Mouse (Mus musculus) myocyte (in vitro differentiated cells): Measurements from ENCODE around the gene Mdc1.
A peak's percentile ranks its signal among the peaks of the same experiment; 100 is the strongest.

Experiments used
- CEBPB ChIP-seq: IDR thresholded peaks from 2 replicates; pipeline ENCODE4 v1.6.1; 2011; ENCODE audit warnings: mild to moderate bottlenecking, moderate library complexity; ENCODE audit not compliant: poor library complexity, insufficient read depth, severe bottlenecking
- E2F4 ChIP-seq: IDR thresholded peaks from one replicate; pipeline ENCODE4 v1.6.1; 2011; ENCODE audit warnings: mild to moderate bottlenecking, control low read depth, moderate library complexity; ENCODE audit not compliant: insufficient read depth
- MAX ChIP-seq: IDR thresholded peaks from one replicate; pipeline ENCODE4 v1.6.1; 2011; ENCODE audit warnings: low read depth, mild to moderate bottlenecking, control low read depth
- MYOD1 ChIP-seq, 3 experiments: IDR thresholded peaks; one replicate each; pipeline ENCODE4 v1.6.1; 2011; ENCODE audit warnings: control low read depth in 2 of 3, low read depth in 2 of 3, mild to moderate bottlenecking in 2 of 3, moderate library complexity in 1 of 3; ENCODE audit not compliant: insufficient read length in 2 of 3, control insufficient read depth in 1 of 3
- MYOG ChIP-seq, 3 experiments: IDR thresholded peaks; one replicate each; pipeline ENCODE4 v1.6.1; 2011; ENCODE audit warnings: control low read depth in 2 of 3, low read depth in 2 of 3, mild to moderate bottlenecking in 2 of 3; ENCODE audit not compliant: insufficient read length in 2 of 3, control insufficient read depth in 1 of 3, insufficient read depth in 1 of 3
- POLR2A ChIP-seq: IDR thresholded peaks from one replicate; pipeline ENCODE4 v1.6.1; 2011; ENCODE audit warnings: low read depth, mild to moderate bottlenecking, control low read depth, moderate library complexity; ENCODE audit not compliant: insufficient read length
- POLR2AphosphoS2 ChIP-seq: IDR thresholded peaks from one replicate; pipeline ENCODE4 v1.6.1; 2011; ENCODE audit warnings: low read depth, control low read depth; ENCODE audit not compliant: insufficient read length
- REST ChIP-seq: IDR thresholded peaks from one replicate; pipeline ENCODE4 v1.6.1; 2011; ENCODE audit warnings: mild to moderate bottlenecking, control low read depth, moderate library complexity; ENCODE audit not compliant: insufficient read depth, insufficient read length
- TCF12 ChIP-seq: IDR thresholded peaks from one replicate; pipeline ENCODE4 v1.6.1; 2011; ENCODE audit warnings: mild to moderate bottlenecking, control low read depth; ENCODE audit not compliant: poor library complexity, insufficient read depth, severe bottlenecking
- USF1 ChIP-seq: IDR thresholded peaks from one replicate; pipeline ENCODE4 v1.6.1; 2011; ENCODE audit warnings: low read depth, mild to moderate bottlenecking, control low read depth, moderate library complexity

DNA sequence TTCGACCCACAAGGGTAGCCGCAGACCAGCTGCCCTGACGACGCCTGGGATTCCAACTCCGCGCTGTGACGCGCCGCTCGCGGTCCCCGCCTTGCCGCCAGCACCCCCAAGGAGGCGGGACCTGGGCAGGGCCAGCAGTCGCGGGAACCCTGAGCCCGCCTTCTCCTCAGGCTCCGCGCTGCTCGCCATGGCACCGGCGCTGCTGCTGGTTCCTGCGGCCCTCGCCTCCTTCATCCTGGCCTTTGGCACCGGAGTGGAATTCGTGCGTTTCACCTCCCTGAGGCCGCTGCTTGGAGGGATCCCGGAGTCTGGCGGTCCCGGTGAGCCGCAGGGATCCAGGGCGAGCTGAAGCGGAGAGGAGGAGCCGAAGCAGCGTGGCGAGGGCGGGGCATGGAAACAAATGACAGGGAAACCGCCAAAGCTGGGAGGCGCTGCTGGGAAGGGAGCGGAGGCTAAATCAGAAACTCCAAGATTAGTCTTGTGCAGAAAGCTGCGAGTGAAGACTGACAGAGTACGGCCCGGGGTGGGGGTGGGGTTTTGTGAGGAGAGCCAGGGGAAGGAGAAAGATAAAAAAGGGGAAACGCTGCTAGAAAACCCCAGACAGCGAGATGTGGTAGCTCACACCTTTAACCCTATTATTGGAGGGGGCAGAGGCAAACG lies 20.0 kb downstream of the Mdc1 start, which contains the start of gene Nrm:
- TF ChIP-seq MAX (no peak), USF1 (no peak), E2F4 (peak; percentile 75), POLR2A (peak; percentile 87), POLR2AphosphoS2 (peak; percentile 92), MYOD1 (IDR thresholded peaks at IDR 0.05; ENCODE audit: control insufficient read depth in 1 of 3, insufficient read length in 2 of 3, low read depth in 2 of 3) (peak in 2 of 3 experiments; percentile 49 to 75), MYOG (IDR thresholded peaks at IDR 0.05; ENCODE audit: control insufficient read depth in 1 of 3, insufficient read depth in 1 of 3, insufficient read length in 2 of 3, low read depth in 2 of 3) (peak; percentile 46 to 81 (median 60)), CEBPB (no peak), TCF12 (no peak), REST (no peak)
